Mouse (Mus musculus): ENCODE data around the gene Pttg1ip.

Pttg1ip gene

DNA sequence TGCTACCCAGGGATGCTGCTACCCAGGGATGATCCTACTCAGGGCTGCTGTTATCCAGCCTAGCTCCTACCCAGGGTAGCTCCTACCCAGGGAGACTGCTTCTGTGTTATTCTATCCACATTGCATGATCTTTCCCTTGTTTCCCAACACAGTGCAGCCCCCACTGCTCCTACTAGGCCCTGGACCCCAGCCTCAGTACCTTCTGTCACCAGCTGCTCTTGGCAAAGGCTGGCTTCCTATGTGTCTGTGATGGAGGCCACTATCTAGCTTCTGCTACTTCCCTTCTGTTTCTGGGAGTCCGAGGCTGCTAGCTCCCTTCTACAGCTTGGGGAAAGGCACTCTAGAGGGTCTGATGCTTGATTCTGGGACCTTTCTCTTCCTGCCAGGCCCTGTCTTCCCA, 65.9 kb downstream of the Pttg1ip start:
- no peak for DNase-seq

DNA sequence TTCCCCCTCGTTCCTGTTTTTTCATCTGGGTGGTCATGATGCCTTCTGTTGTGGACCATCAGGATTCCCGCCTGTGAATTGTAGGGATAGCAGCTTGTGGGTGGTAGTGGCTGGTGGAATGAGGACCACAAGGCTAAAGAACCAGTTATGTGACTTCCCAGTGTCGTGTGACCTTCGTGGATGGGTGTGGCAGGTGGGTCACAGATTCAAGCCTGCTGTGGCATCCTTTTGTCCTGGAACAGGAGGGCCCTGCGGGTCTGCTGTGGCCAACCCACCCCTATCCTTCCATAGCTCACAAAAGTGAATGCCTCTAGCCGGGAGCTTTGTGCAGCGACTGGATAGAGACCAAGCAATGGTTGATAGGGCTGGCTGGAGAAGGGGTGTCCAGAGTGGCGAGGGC, 66.4 kb downstream of the Pttg1ip start:
- DNase-seq: no peak
